Mouse (Mus musculus) CH12.LX (cell line): ENCODE measurements around the gene Zfp511.

Source experiments
- CTCF ChIP-seq, 2 experiments: IDR thresholded peaks in 1 of 2; conservative IDR thresholded peaks in 1 of 2; 2 replicates each; pipeline ENCODE4 v1.5.1; 2011 to 2012; ENCODE audit warnings: low read depth in 2 of 2, low read length in 2 of 2, improper control_type of control experiment in 1 of 2, inconsistent platforms in 1 of 2, mild to moderate bottlenecking in 1 of 2, moderate library complexity in 1 of 2
- ELF1 ChIP-seq: IDR thresholded peaks from 2 replicates; pipeline ENCODE4 v1.6.1; 2014; ENCODE audit warnings: low read depth, mild to moderate bottlenecking, inconsistent platforms, low read length, improper control_type of control experiment
- EP300 ChIP-seq: IDR thresholded peaks from 2 replicates; pipeline ENCODE4 v1.6.1; 2011; ENCODE audit warnings: low read length, improper control_type of control experiment
- ETS1 ChIP-seq: conservative IDR thresholded peaks from 2 replicates; pipeline ENCODE4 v1.6.1; 2012; ENCODE audit warnings: low read depth, mild to moderate bottlenecking, inconsistent platforms, low read length, improper control_type of control experiment, moderate library complexity
- JUN ChIP-seq: IDR thresholded peaks from 2 replicates; pipeline ENCODE4 v1.6.1; 2011; ENCODE audit warnings: low read depth, mild to moderate bottlenecking, low read length, improper control_type of control experiment, moderate library complexity; ENCODE audit not compliant: insufficient read depth
- MAFK ChIP-seq: IDR thresholded peaks from 2 replicates; pipeline ENCODE4 v1.6.1; 2011; ENCODE audit warnings: low read length, improper control_type of control experiment; ENCODE audit not compliant: insufficient replicate concordance
- MAX ChIP-seq: IDR thresholded peaks from 2 replicates; pipeline ENCODE4 v1.6.1; 2011; ENCODE audit warnings: low read length, improper control_type of control experiment
- MYC ChIP-seq: IDR thresholded peaks from 2 replicates; pipeline ENCODE4 v1.6.1; 2011; ENCODE audit warnings: low read depth, mild to moderate bottlenecking, improper control_type of control experiment, low read length
- POLR2A ChIP-seq: IDR thresholded peaks from 2 replicates; pipeline ENCODE4 v1.6.1; 2011; ENCODE audit warnings: low read depth, mild to moderate bottlenecking, improper control_type of control experiment, low read length
- RAD21 ChIP-seq: IDR thresholded peaks from 2 replicates; pipeline ENCODE4 v1.6.1; 2011; ENCODE audit warnings: low read depth, mild to moderate bottlenecking, low read length, improper control_type of control experiment, moderate library complexity
- RCOR1 ChIP-seq: conservative IDR thresholded peaks from 2 replicates; pipeline ENCODE4 v1.6.1; 2012; ENCODE audit warnings: low read depth, mild to moderate bottlenecking, inconsistent platforms, low read length, improper control_type of control experiment
- UBTF ChIP-seq: IDR thresholded peaks from 2 replicates; pipeline ENCODE4 v1.6.1; 2012; ENCODE audit warnings: low read depth, mild to moderate bottlenecking, inconsistent platforms, low read length, improper control_type of control experiment, moderate library complexity
- ZNF384 ChIP-seq: IDR thresholded peaks from 2 replicates; pipeline ENCODE4 v1.6.1; 2012; ENCODE audit warnings: low read depth, low read length, improper control_type of control experiment, inconsistent platforms

DNA sequence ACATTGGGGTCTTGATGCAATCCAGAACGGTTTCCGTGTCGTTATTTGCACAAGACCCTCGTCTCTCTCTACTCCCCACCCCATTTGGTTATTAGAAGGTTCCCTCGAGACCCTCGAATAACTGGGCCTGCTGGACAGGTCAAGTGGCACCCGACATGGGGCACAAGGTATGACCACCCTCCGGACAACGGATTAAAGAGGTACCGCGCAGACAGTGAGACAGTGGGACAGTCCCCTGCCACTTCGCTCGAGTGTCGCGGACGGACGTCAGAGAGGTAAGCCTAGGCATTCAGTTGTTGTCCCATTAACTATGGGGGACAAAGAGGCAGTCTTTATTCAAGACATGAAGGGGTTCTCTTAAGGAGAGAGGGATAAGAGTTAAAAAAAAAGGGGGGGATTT lies 24.9 kb upstream of the Zfp511 start:
- TF ChIP-seq UBTF, result no peak
- TF ChIP-seq EP300, result no peak
- no peak for TF ChIP-seq CTCF (conservative IDR thresholded peaks at IDR 0.05 in 1 of 2, IDR thresholded peaks at IDR 0.05 in 1 of 2; ENCODE audit: low read depth in 2 of 2, low read length in 2 of 2)
- TF ChIP-seq RAD21, result no peak
- no peak for TF ChIP-seq ETS1
- no peak for TF ChIP-seq POLR2A
- TF ChIP-seq MAX, result no peak
- TF ChIP-seq RCOR1, result no peak
- TF ChIP-seq ELF1, result no peak
- no peak for TF ChIP-seq ZNF384
- no peak for TF ChIP-seq MAFK
- no peak for TF ChIP-seq MYC
- no peak for TF ChIP-seq JUN
